Mouse (Mus musculus) neutrophil, adult 5-6 weeks (primary cell): ENCODE data around the gene Actl7b. TPM values are rescaled to one million over a fixed set of nuclear protein-coding genes. Genes with fewer than 3 reads are reported as not detected.

Experiments
- ATAC-seq: fragments of 151-379, 151-347 bp; 2 replicates; pipeline ENCODE4 v1.8.0; 2017; ENCODE audit warnings: mild to moderate bottlenecking, moderate TSS enrichment; ENCODE audit not compliant: insufficient number of reproducible peaks, poor library complexity, low FRiP score, severe bottlenecking; ENCODE audit errors: extremely low read depth
- total RNA-seq: library from RNA; stranded (forward); fragments of 200-1000 nt; gene quantifications from 2 replicates; pipeline ENCODE4 v1.2.3, GENCODE M21; 2017

Gene Actl7b
- total RNA-seq, 1 experiment from 2014 or later: 2.4 TPM

DNA sequence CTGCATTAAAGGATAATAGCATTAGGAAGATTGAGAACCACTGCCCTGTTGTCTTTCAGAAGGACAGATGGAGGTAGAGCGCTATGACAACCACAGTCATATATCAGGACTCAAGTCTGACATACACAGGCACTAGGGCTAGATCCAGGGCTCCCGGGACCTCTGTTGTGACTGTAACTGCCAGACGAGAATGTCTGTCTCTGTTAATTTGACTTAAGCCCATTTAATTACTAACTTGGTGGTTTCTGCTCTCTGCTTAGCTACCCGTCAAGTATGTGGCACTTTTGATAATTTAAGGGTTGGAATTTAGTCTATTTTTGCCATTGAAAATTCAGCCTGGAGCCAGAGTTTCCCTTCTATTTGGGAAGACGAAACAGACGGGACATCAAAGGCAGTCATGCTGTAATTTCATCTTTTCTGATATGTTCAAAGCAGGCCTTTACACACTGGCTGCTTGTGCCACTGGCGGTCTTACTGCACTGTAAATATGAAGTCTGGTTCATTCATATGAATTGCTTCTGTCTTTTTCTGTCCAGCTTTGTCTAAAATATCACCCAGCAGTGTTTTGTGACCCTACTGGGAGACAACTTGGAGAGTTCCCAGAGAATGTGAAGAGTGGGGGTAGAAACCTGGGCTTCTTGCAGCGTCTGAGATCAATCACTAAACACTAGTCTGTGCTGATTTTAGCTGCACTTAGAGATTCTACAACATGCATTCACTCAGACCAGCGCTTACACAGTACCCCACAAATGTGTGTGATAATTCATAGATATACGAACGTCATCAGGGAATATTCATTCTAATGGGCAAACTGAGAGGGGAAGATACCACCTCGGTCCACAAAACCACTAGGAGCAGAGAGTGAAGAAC lies 22.4 kb downstream of the Actl7b start:
- ATAC-seq: no peak

- ATAC-seq: no peak
Measured at GRCm38 (mm10) chr4:56717932-56718331, 23.3 kb downstream of the Actl7b start.

GRCm38 (mm10) chr4:56716801-56717200 lies 24.4 kb downstream of the Actl7b start:
- ATAC-seq: no peak

- ATAC-seq: no peak
Measured at GRCm38 (mm10) chr4:56713155-56713554, 28.1 kb downstream of the Actl7b start.

DNA sequence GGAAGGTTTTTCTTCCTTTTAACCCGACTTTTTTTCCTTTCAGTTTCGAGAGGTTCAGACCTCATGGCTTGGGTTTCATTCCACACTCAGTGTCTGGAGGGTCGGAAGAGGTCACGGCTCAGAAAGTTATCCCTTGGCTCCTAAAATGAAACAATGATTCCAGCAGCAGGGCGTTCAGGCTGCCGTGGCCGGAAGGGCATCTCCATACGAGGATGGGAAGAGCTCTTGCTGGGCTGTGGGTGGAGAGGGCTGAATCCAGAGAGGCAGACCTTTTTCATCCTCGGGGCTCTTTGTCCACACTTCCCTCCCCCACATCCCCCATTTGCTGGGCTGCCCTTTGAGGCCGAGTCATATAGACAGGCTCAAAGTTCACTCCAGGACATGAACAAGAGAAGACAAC lies 39.0 kb downstream of the Actl7b start:
- ATAC-seq: no peak

GRCm38 (mm10) chr4:56698671-56699070 lies 42.6 kb downstream of the Actl7b start:
- no peak for ATAC-seq

DNA sequence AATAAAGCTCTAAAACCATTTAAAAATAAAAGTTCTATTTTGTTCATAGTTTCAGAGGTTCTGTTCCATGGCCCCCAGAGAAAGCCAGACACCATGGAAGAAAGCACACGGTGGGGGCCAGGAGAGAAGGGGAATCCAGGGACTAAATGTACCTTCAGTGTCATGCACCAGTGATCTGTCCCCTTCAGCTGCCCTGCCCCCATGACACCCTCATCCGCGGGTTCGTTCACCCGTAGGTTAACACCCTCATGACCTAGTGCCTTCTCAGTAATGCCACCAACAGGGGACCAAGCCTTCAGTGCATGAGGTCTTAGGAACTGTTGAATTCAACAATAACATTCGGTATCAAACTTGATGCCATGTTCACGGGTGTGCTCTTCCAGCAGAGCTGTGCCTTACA lies 44.8 kb downstream of the Actl7b start:
- no peak for ATAC-seq

Other genes starting within 250 kb of the Actl7b start
- not detected in 2 replicates for gene Gm26657, start 1.4 kb downstream of the Actl7b start, total RNA-seq
- gene Actl7a, start 2.0 kb upstream of the Actl7b start, total RNA-seq: not detected in 2 replicates
- 99.6 and 106 TPM in 2 replicates for gene Elp1, start 60.9 kb upstream of the Actl7b start, total RNA-seq
- gene Fam206a, start 60.9 kb upstream of the Actl7b start, total RNA-seq: 5.2 and 6.5 TPM in 2 replicates
- gene Ctnnal1, start 123.7 kb upstream of the Actl7b start, total RNA-seq: 4.1 and 5.0 TPM in 2 replicates
- gene Tmem245, start 206.0 kb upstream of the Actl7b start, total RNA-seq: 16.8 and 19.0 TPM in 2 replicates
- gene Frrs1l, start 248.9 kb upstream of the Actl7b start, total RNA-seq: 0.12 TPM in 1 of 2 replicates, not detected in the other